Mouse (Mus musculus) thymus, postnatal 0 days (tissue): ENCODE results near the gene Ddit4. TPM values are rescaled to one million over a fixed set of nuclear protein-coding genes. Genes with fewer than 3 reads are reported as not detected.
"Not testable (repeated sequence)": the region's sequence is repeated elsewhere in the genome, so short reads cannot be mapped to it uniquely, and the experiment has no call there.

Experiments
- DNase-seq: peaks from one replicate; pipeline ENCODE4 v3.0.0-alpha.2; 2015; ENCODE audit warnings: low spot score
- polyA plus RNA-seq: library from polyadenylated mRNA; unstranded; fragments of >200 nt; fragmentation: Nextera tagmentation; extraction: Ambion mirVana; gene quantifications from 2 replicates; pipeline ENCODE4 v1.2.1, GENCODE M21; 2015

The Ddit4 gene
- polyA plus RNA-seq: 50.6 and 54.7 TPM in 2 replicates

GRCm38 (mm10) chr10:59951211-59952151, at the start of gene Ddit4:
Gene Ddit4 (minus strand): TSS chr10:59951834.
- peak; percentile 99 for DNase-seq

GRCm38 (mm10) chr10:59999057-59999456, 47.4 kb upstream of the Ddit4 start:
- no peak for DNase-seq

- peak; percentile 82 for DNase-seq
Measured at GRCm38 (mm10) chr10:59997591-59997990, 46.0 kb upstream of the Ddit4 start.

GRCm38 (mm10) chr10:59995889-59996288, 44.3 kb upstream of the Ddit4 start:
- DNase-seq: no peak

- not testable (repeated sequence) for DNase-seq
Measured at GRCm38 (mm10) chr10:59993813-59994212, 42.2 kb upstream of the Ddit4 start.

GRCm38 (mm10) chr10:59992024-59992423, 40.4 kb upstream of the Ddit4 start:
- DNase-seq: no peak

GRCm38 (mm10) chr10:59991262-59991880, 39.7 kb upstream of the Ddit4 start:
- no peak for DNase-seq

- no peak for DNase-seq
Measured at GRCm38 (mm10) chr10:59990393-59990792, 38.8 kb upstream of the Ddit4 start.

GRCm38 (mm10) chr10:59988036-59988435, 36.4 kb upstream of the Ddit4 start:
- DNase-seq: no peak

GRCm38 (mm10) chr10:59982379-59982873, 30.8 kb upstream of the Ddit4 start:
- DNase-seq: peak; percentile 43

- DNase-seq: no peak
Measured at GRCm38 (mm10) chr10:59981792-59982191, 30.2 kb upstream of the Ddit4 start.

GRCm38 (mm10) chr10:59981336-59981735, 29.7 kb upstream of the Ddit4 start:
- peak; percentile 78 for DNase-seq

- peak; percentile 63 for DNase-seq
Measured at GRCm38 (mm10) chr10:59980815-59981244, 29.2 kb upstream of the Ddit4 start.

- DNase-seq: no peak
Measured at GRCm38 (mm10) chr10:59978873-59979743, 27.5 kb upstream of the Ddit4 start.

- no peak for DNase-seq
Measured at GRCm38 (mm10) chr10:59978401-59978800, 26.8 kb upstream of the Ddit4 start.

- DNase-seq: no peak
Measured at GRCm38 (mm10) chr10:59977715-59978343, 26.2 kb upstream of the Ddit4 start.

- DNase-seq: no peak
Measured at GRCm38 (mm10) chr10:59977141-59977540, 25.5 kb upstream of the Ddit4 start.

- peak; percentile 69 for DNase-seq
Measured at GRCm38 (mm10) chr10:59974786-59975185, 23.2 kb upstream of the Ddit4 start.

GRCm38 (mm10) chr10:59974191-59974664, 22.6 kb upstream of the Ddit4 start:
- peak; percentile 89 for DNase-seq

GRCm38 (mm10) chr10:59973400-59973799, 21.8 kb upstream of the Ddit4 start:
- no peak for DNase-seq
